Mouse (Mus musculus): ENCODE measurements around the gene Twf1. TPM values are rescaled to one million over a fixed set of nuclear protein-coding genes. Genes with fewer than 3 reads are reported as not detected.

Gene Twf1
- total and polyA plus RNA-seq, 3 experiments, result 6.6 to 45.6 (median 28.9) TPM

DNA sequence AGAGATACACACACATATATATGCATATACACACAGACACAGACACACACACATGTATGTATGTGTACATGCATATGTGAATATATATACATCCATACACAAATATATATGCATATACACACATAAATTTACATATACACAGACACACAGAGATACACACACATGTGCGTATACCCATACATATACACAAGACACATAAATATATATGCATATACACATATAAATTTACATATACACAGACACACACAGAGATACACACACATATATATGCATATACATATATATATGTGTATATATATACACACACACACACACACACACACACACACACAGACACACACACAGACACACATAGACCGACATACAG lies 38.8 kb upstream of the Twf1 start:
- DNase-seq (ENCODE audit: low spot score) (no peak), ATAC-seq (ENCODE audit: extremely low read depth, insufficient number of reproducible peaks, low FRiP score, poor library complexity, severe bottlenecking) (no peak)
- Histone ChIP-seq H3K9me3 (replicated peaks) (peaks cover 27% of the 10 kb centered on the region), H3K4me3 (ENCODE audit: low read depth, low read length) (no peak overlapping the region), H3K27me3 (ENCODE audit: insufficient read depth, low read length) (no peaks in the 10 kb centered on the region), H3K4me1 (ENCODE audit: insufficient read depth, low read depth, low read length) (no peaks in the 10 kb centered on the region), H3K36me3 (replicated peaks) (no peaks in the 10 kb centered on the region)
- TF ChIP-seq TAL1 (conservative IDR thresholded peaks at IDR 0.05; ENCODE audit: low read depth, low read length) (no peak), GATA1 (IDR thresholded peaks at IDR 0.05; ENCODE audit: borderline replicate concordance, low read length) (no peak), POLR2AphosphoS5 (IDR thresholded peaks at IDR 0.05; ENCODE audit: insufficient replicate concordance, low read depth, low read length) (no peak), CTCF (IDR thresholded peaks at IDR 0.05; ENCODE audit: low read depth, low read length) (no peak), GATA2 (IDR thresholded peaks at IDR 0.05; ENCODE audit: borderline replicate concordance, low read depth, low read length) (no peak)

DNA sequence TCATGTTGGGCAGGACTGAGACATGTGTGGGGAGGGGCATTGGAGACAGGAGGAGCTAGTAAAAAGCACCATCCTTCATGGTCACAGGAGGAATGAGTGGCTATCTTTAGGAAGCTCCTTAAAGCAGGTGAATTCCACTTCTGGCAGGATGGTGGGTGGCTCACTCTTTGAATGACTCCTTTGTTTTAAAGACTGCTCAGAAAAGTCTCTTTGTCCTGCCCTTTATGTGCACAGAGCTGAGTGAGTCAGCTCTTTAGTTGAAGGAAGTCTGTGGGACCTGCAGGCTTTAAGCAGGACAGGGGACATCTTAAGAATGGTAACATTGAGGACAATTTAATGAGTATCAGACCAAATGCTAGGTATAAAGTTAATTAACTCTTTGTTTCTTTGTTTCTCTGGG lies 31.2 kb upstream of the Twf1 start:
- no peaks in the 10 kb centered on the region for H3K9me3 ChIP-seq (replicated peaks)
- TF ChIP-seq TAL1 (conservative IDR thresholded peaks at IDR 0.05; ENCODE audit: low read depth, low read length) (no peak), GATA1 (IDR thresholded peaks at IDR 0.05; ENCODE audit: borderline replicate concordance, low read length) (no peak), GATA2 (IDR thresholded peaks at IDR 0.05; ENCODE audit: borderline replicate concordance, low read depth, low read length) (no peak), POLR2AphosphoS5 (IDR thresholded peaks at IDR 0.05; ENCODE audit: insufficient replicate concordance, low read depth, low read length) (no peak), CTCF (IDR thresholded peaks at IDR 0.05; ENCODE audit: low read depth, low read length) (no peak)
- no peak overlapping the region for H3K4me3 ChIP-seq (ENCODE audit: low read depth, low read length)
- no peaks in the 10 kb centered on the region for H3K36me3 ChIP-seq (replicated peaks)
- ATAC-seq (ENCODE audit: extremely low read depth, insufficient number of reproducible peaks, low FRiP score, poor library complexity, severe bottlenecking) (no peak), DNase-seq (ENCODE audit: low spot score) (no peak)
- H3K27me3 ChIP-seq (ENCODE audit: insufficient read depth, low read length), result no peaks in the 10 kb centered on the region
- H3K4me1 ChIP-seq (ENCODE audit: insufficient read depth, low read depth, low read length), result no peaks in the 10 kb centered on the region

DNA sequence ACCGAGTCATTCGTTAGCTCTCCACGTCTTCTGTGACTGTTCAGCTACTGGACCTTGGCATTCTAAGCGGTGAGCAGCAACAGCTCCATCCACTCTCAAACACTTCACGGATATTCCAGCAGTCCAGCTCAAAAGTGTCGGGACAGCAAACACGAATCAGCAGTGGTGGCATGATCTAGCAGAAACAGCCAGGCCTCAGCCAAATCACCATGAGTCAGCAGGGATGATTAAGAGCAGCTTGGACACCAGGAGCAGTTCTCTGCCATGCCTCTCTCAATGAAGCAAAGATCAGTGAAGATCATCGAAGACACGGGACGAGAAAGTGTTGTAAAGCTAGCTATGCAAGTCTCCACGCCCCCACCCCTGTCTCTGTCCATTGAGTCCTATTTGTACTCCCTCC lies 26.3 kb upstream of the Twf1 start:
- no peaks in the 10 kb centered on the region for H3K9me3 ChIP-seq (replicated peaks)
- ATAC-seq (ENCODE audit: extremely low read depth, insufficient number of reproducible peaks, low FRiP score, poor library complexity, severe bottlenecking) (no peak), DNase-seq (ENCODE audit: low spot score) (no peak)
- no peak overlapping the region for H3K4me3 ChIP-seq (ENCODE audit: low read depth, low read length)
- no peaks in the 10 kb centered on the region for H3K4me1 ChIP-seq (ENCODE audit: insufficient read depth, low read depth, low read length)
- H3K27me3 ChIP-seq (ENCODE audit: insufficient read depth, low read length), result no peaks in the 10 kb centered on the region
- no peaks in the 10 kb centered on the region for H3K36me3 ChIP-seq (replicated peaks)
- TF ChIP-seq GATA1 (IDR thresholded peaks at IDR 0.05; ENCODE audit: borderline replicate concordance, low read length) (no peak), CTCF (IDR thresholded peaks at IDR 0.05; ENCODE audit: low read depth, low read length) (no peak), GATA2 (IDR thresholded peaks at IDR 0.05; ENCODE audit: borderline replicate concordance, low read depth, low read length) (no peak), TAL1 (conservative IDR thresholded peaks at IDR 0.05; ENCODE audit: low read depth, low read length) (no peak), POLR2AphosphoS5 (IDR thresholded peaks at IDR 0.05; ENCODE audit: insufficient replicate concordance, low read depth, low read length) (no peak)

DNA sequence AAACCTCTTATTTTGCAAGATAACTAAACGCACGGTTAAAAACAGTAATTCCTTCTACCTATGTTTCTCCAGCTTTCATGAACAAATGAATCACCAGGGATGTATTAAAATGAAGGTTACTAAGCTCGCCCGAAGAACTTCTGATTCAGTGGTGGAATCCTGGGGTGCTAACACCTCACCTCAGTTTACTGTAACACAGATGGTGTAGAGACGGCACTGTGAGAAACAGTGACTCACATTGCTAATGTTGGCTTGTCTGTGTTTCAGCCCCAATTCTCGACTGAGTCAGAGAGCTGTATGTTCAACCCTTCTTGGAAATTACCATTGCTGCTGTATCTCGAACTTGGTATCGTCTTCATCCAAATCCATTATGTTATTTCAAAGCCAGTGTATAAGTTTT lies 18.1 kb upstream of the Twf1 start:
- no peaks in the 10 kb centered on the region for H3K27me3 ChIP-seq (ENCODE audit: insufficient read depth, low read length)
- no peak for DNase-seq (ENCODE audit: low spot score)
- no peak for TF ChIP-seq TAL1 (conservative IDR thresholded peaks at IDR 0.05; ENCODE audit: low read depth, low read length)
- TF ChIP-seq GATA1 (IDR thresholded peaks at IDR 0.05; ENCODE audit: borderline replicate concordance, low read length), result no peak
- TF ChIP-seq CTCF (IDR thresholded peaks at IDR 0.05; ENCODE audit: low read depth, low read length), result no peak
- TF ChIP-seq POLR2AphosphoS5 (IDR thresholded peaks at IDR 0.05; ENCODE audit: insufficient replicate concordance, low read depth, low read length), result no peak
- TF ChIP-seq GATA2 (IDR thresholded peaks at IDR 0.05; ENCODE audit: borderline replicate concordance, low read depth, low read length), result no peak
- no peak overlapping the region for H3K4me3 ChIP-seq (ENCODE audit: low read depth, low read length)
- no peaks in the 10 kb centered on the region for H3K9me3 ChIP-seq (replicated peaks)
- ATAC-seq (ENCODE audit: extremely low read depth, insufficient number of reproducible peaks, low FRiP score, poor library complexity, severe bottlenecking), result no peak
- no peaks in the 10 kb centered on the region for H3K4me1 ChIP-seq (ENCODE audit: insufficient read depth, low read depth, low read length)
- H3K36me3 ChIP-seq (replicated peaks), result no peaks in the 10 kb centered on the region

DNA sequence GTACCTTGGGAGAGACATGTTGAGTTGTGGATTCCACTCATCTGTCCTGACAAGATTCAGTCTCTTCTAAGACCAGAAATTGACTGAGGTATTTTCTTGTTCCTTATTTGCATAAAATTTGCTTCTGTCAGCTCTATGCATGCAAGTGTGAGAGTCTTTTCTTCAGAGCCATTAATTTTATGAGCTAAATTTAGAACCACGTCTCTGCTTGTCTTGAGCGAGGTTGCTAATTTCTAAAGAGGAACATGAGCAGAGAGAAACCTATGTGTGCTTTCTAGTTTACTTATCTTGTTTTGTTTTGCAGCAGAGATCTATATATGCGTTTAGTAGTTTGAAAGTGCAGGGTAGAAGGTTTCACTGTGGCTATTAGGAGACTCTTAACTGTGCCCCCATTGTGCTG lies 12.8 kb upstream of the Twf1 start:
- Histone ChIP-seq H3K4me1 (ENCODE audit: insufficient read depth, low read depth, low read length) (no peaks in the 10 kb centered on the region), H3K27me3 (ENCODE audit: insufficient read depth, low read length) (no peaks in the 10 kb centered on the region), H3K36me3 (replicated peaks) (no peaks in the 10 kb centered on the region), H3K9me3 (replicated peaks) (no peaks in the 10 kb centered on the region), H3K4me3 (ENCODE audit: low read depth, low read length) (no peak overlapping the region)
- no peak for TF ChIP-seq GATA2 (IDR thresholded peaks at IDR 0.05; ENCODE audit: borderline replicate concordance, low read depth, low read length)
- no peak for TF ChIP-seq TAL1 (conservative IDR thresholded peaks at IDR 0.05; ENCODE audit: low read depth, low read length)
- no peak for TF ChIP-seq GATA1 (IDR thresholded peaks at IDR 0.05; ENCODE audit: borderline replicate concordance, low read length)
- no peak for TF ChIP-seq CTCF (IDR thresholded peaks at IDR 0.05; ENCODE audit: low read depth, low read length)
- no peak for TF ChIP-seq POLR2AphosphoS5 (IDR thresholded peaks at IDR 0.05; ENCODE audit: insufficient replicate concordance, low read depth, low read length)
- DNase-seq (ENCODE audit: low spot score) (no peak), ATAC-seq (ENCODE audit: extremely low read depth, insufficient number of reproducible peaks, low FRiP score, poor library complexity, severe bottlenecking) (no peak)

DNA sequence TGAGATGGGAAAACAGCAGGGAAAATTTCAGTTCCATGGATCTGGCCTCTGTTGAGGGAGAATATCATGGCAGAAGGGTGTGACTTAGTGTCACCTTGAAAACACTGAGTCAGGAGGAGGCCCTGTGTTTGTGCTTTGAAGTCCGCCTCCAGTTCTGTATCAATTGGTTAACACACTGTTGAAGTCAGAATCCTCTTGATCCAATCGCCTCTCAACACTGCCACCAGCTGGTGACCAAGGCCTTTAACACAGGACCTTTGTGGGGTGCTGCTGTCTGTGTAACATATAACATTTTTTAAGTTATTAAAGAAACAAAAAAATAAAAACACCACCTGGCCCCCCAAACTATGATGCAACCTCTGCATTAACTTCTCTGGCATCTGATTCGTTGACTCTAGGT lies 11.7 kb upstream of the Twf1 start:
- ATAC-seq (ENCODE audit: extremely low read depth, insufficient number of reproducible peaks, low FRiP score, poor library complexity, severe bottlenecking), result peak; percentile 66
- TF ChIP-seq POLR2AphosphoS5 (IDR thresholded peaks at IDR 0.05; ENCODE audit: insufficient replicate concordance, low read depth, low read length) (no peak), CTCF (IDR thresholded peaks at IDR 0.05; ENCODE audit: low read depth, low read length) (0 out of 2 replicates have a peak, but pooled peaks have one; percentile 4)
- H3K4me3 ChIP-seq (ENCODE audit: low read depth, low read length), result no peak overlapping the region
- H3K27me3 ChIP-seq (ENCODE audit: insufficient read depth, low read length), result no peaks in the 10 kb centered on the region
- no peaks in the 10 kb centered on the region for H3K4me1 ChIP-seq (ENCODE audit: insufficient read depth, low read depth, low read length)
- H3K9me3 ChIP-seq (replicated peaks), result no peaks in the 10 kb centered on the region
- DNase-seq (ENCODE audit: low spot score), result no peak
- no peaks in the 10 kb centered on the region for H3K36me3 ChIP-seq (replicated peaks)
